Mouse (Mus musculus) cerebellum, adult 2 months (tissue): ENCODE measurements at regions not wholly inside any gene's neighbourhood (a gene's known extent, or its start where the extent isn't known, plus 50 kb on each side); places are given as distances from the start of the nearest gene placed in this dataset.

Experiments
- CTCF ChIP-seq: fragments of 200-500 bp; IDR thresholded peaks from 2 replicates; pipeline ENCODE4 v1.5.1; 2011; ENCODE audit warnings: low read depth, mild to moderate bottlenecking, control low read depth, low read length, moderate library complexity, borderline replicate concordance; ENCODE audit not compliant: insufficient read depth
- POLR2A ChIP-seq: fragments of 200-500 bp; IDR thresholded peaks from 2 replicates; pipeline ENCODE4 v1.6.1; 2011; ENCODE audit warnings: low read length, control low read depth, borderline replicate concordance; ENCODE audit not compliant: insufficient read depth

- TF ChIP-seq POLR2A (no peak), CTCF (no peak)
Measured at GRCm38 (mm10) chr19:35438074-35438473, 515.9 kb downstream of the Kif20b start.
